Mouse (Mus musculus) gastrocnemius, postnatal 10 days (tissue): ENCODE measurements around the gene Bcl2l11. TPM values are rescaled to one million over a fixed set of nuclear protein-coding genes. Genes with fewer than 3 reads are reported as not detected.
A peak's percentile ranks its signal among the peaks of the same experiment; 100 is the strongest.

ENCODE experiments used
- DNase-seq: peaks from one replicate; pipeline ENCODE4 v3.0.0; 2021; ENCODE audit warnings: mixed read lengths
- total RNA-seq, 2 experiments: library from RNA; stranded (reverse); gene quantifications; 2 replicates each; pipeline ENCODE4 v1.2.3; 2021

Bcl2l11 gene
- total RNA-seq, 2 experiments from 2014 or later, result 11.5 to 16.7 TPM

DNA sequence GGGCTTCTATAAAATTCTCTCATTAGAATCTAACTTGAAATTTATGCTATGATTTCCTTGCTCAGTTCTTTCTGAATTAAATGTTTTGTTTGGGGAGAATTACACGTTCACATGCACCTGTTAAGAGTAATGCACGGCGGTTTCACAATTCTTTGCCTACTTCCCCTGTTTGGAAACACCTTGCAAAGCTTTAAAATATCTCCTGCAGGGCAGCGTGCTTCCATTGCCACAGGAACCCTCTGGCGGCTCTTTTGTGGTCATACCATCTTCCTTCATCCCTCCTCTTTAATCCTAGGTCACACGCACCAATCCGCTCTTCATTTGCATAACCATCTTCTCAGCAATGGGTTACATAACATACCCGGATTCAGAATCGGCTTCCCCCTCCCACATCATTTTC, 14.3 kb upstream of the Bcl2l11 start:
- no peak for DNase-seq

DNA sequence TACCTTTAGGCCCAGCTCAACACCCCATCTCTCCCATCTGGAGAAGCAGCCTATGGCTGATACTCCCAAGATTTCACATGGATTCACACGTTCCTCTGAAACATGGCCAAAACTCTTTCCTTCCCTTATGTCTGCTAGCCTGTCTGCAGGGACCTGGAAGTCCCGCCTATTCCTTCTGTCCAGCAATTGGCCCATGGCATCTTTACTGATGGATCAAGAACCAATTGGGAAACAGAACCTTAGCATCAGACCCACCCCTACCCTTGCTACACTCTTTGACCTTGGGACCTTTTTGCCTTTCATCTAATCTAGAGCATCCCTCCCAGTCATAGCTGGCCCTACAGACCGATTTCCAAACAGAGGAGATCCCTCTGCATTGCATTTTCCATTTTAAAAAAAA, 11.2 kb upstream of the Bcl2l11 start:
- DNase-seq, result no peak

DNA sequence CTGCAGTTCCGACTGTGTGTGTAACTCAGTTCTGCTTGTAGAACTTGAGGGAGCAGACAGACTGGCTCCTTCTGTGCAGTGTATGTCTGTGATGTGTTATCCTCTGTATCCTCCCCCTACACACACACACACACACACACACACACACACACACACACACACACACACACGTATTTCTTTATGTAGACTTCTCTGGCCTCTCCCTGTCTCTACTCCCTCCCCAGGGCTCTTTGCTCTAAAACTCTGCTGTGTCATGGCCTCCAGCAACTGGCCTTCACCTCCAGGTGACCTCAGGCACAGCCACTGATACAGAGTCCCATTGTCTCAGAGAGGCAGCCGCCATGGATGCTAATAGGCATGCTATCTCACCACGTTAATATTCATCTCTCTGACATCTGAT, 10.3 kb upstream of the Bcl2l11 start:
- DNase-seq, result no peak

DNA sequence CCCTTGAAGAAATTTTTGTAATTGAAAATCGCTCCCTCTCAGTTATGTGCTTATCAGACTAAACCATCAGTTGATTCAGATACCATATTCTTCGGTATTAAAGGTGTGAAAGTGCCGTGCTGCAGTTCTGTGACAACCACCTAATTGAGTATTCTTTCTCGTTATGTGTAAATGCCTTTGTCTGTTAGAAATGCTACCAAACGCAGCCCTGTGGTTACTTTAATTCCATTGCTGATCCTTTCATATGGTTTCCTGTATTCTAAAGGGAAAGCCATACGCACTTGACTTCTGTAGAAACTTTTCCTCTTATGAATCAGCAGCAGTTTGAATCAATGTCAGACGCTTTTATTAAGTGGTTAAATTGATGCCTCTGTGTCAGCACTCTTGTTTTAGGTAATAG, 8.2 kb upstream of the Bcl2l11 start:
- no peak for DNase-seq

DNA sequence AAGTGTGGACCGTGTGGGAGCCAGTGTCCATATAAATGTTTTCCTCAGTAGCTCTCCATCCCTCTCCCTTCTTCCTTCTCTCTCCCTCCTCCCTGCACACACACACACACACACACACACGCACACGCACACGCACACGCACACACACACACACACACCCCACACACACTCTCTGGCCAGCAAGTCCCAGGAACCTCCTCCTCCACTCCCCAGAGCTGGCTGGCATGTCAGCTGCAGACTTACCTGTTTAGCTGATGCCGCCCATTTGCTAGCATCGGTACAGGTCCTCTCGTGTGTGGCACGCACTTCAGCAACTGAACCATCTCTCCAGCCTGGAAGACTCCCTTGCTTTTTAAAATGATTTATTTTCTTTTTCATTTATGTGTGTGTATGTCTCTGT, 6.9 kb upstream of the Bcl2l11 start:
- DNase-seq, result no peak

DNA sequence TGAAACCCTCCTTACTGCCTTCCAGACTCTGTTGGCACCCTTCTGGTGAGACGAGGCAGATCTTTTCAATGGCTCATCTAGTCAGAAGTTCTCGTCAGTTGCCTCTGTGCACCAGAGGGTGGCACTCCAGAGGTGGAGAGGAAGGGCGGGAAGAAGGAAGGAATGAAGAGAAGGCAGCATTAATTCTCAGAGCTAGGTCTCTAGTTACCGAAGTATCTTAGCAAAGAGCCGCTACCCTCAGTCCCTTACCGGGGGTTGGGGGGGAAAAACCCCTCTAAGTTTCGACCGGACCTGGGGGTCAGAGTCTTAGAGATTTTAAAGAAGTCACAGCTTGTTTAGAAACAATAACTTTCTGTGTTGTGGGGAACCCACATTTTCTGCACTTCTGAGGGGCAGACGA, 3.3 kb upstream of the Bcl2l11 start:
- peak; percentile 58 for DNase-seq

DNA sequence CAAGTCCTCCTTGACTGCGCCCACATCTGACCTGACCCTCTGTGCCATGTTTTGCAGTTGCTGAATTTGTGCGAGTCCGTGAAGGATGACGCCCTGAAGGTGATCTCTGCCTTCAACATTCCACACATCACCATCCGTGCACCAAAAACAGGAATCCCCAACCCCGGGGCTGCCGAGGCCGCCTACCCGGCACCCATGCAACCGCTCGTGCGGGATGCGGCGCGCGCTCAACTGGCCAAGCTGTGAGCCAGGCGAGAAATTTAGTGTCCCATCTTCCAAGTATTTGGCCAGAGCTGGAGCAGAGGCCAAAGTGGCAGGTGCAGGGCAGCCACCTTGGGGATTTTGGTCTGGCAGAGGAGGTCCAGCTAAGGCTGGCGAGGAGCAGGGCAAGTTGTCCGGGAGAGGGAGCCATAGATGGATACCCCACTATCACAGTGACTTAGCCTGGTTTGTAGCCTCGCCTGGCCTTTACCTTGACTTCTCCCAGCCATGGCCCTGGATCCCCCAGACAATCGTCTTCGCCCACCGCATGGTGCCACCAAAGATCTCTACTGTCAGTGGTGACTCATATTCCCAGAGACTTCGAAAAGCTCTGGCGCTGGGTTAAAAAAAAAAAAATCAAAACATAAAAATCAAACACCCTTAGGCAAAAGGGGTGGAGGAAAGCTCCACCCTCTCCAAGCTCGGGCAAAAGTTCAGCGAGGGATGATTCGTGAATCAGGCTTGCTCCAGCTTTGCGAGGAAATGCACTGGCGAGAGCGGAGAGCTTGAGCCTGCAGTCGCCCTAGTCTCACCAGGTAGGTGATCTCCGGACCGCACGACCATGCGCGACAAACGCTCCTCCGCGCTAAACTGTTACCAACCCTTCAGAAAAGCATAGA, 2.7 kb upstream of the Bcl2l11 start:
- DNase-seq, result peak; percentile 31

DNA sequence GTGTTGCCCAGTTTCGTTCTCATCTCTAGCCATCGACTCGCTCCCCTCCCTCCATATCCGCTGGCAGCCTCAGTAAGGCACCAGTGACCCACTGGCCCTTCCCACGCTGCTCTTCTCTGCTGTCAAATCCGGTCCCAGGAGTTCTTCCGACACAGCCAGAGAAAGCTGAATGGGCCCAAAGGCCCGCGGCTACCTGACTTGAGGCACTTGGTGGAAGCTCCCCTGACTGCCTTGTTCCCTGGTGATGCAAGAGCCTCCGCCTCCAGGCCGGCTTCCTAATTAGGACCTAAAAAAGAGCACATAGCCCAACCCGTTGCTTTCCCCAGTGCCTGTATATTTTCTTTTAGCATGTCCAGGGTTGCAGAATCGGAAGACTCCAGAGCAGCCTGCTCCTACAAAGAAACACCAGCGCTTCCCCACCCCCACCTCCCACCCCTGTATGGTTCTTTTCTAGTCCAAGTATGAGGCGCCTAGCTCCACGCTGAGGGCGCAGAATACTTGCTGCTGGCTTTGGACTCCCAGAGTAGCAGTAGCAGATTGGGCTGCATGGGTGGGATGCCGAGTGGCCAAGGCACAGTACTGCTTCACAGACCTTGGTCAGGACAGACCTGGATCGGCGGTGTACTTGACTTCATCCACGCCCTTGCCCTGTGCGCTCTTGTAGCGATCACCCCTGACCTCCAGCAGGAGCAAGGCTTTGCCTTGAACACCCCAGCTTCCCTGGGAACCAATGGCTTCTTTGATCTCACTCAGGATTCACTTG, 1.7 kb upstream of the Bcl2l11 start:
- DNase-seq, result no peak

DNA sequence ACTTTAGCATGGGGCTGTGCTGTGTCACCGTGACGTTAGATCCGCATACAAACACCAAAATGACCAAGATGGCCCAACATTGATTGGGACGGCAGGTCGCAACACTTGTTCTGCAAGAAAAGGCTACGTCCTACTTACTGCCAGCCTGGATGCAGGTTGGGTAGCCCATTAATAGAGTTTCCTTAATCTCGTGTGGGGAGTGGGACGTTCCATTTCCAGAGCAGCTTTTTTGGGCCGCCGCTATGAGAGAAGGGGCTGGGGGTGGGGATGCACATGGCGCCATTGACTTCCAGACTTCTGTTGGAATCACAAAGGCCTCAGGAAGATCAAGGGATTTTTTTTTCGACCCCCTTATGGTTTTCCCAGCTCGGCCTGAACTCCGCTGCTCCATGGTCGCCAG, 1.1 kb upstream of the Bcl2l11 start:
- no peak for DNase-seq

DNA sequence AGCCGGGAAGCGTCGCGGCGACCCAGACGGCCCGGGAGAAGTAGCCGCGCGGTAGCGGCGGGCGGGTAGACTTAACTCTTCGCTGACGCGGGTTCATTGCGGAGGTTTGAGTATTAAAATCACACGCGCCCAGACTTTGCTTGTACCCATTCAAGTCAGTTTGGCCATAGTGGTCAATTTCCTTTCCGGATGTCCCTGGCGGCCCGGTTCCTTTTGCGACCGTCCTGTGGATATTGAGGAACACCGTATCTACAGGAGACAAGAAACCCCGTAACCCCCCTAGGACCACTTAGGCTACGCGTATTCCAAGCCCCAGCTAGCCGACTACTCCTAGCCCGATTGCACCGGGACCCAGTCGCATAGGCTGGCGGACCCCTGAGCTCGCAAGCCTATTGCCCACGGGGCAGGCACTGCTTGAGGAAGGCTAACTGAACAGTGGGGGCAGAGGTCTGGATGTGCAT, 783 bp downstream of the Bcl2l11 start:
- peak; percentile 34 for DNase-seq

DNA sequence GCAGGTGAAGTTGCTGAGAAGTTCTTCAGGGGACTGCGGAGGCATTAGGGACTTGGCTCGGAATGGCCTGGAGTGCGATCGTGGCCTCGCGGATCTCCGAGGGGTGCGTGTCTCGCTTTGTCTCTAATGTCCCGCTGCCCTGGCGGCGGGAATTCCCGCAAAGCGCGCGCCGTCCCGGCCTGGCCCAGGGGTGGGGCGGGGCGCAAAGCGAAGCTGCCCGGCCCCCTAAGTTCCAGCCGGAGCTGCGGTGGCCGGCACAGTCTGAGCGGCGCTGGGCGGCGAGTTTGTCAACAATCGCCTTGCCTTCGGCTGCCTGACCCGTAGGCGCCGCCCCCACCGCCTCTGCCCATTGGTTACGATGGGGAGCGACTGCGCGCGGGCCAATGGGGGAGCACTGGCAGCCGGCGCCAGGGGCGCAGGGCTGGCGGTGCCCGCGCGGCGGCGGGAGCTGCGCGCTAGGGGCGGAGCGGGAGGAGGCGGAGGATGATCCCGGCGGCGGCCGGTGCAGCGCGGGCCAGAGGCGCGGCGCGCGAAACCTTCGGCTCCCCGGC, 1.4 kb downstream of the Bcl2l11 start:
- peak; percentile 93 for DNase-seq

DNA sequence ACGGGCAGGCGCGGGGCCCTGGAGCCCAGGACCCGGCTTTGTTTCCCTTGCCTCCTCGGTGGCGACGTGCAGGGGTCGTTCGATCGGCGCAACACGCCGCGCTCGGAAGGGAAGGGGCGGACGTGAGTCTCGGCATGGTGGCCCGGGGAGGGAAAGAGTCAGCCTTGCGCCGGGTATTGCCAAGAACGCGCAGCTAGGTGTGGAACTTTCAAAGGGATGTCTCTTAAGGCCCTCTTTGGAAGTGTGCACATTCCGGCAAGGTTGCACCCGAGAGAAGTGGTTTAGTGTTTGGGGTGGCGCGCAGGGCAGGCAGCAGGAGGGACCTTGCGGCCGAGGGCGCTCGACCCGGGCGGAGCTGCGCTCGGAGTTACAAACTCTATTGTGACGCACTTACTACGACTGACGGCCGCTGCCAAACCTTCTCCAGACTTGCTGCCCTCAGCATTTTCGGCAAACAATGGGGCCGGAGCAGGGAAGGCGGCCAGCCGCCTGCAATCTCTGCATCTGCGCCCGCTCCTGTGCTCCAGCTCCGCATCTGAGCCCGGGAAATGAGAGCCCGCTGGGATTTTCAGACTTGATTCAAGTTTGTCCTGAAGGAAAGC, 2.0 kb downstream of the Bcl2l11 start:
- peak; percentile 74 for DNase-seq

DNA sequence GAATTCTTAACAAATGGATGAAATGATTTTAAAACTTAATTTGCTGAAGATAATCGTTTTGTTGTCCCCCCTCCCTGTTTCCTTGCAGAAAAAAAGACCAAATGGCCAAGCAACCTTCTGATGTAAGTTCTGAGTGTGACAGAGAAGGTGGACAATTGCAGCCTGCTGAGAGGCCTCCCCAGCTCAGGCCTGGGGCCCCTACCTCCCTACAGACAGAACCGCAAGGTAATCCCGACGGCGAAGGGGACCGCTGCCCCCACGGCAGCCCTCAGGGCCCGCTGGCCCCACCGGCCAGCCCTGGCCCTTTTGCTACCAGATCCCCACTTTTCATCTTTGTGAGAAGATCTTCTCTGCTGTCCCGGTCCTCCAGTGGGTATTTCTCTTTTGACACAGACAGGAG, 2.7 kb downstream of the Bcl2l11 start:
- DNase-seq, result no peak

DNA sequence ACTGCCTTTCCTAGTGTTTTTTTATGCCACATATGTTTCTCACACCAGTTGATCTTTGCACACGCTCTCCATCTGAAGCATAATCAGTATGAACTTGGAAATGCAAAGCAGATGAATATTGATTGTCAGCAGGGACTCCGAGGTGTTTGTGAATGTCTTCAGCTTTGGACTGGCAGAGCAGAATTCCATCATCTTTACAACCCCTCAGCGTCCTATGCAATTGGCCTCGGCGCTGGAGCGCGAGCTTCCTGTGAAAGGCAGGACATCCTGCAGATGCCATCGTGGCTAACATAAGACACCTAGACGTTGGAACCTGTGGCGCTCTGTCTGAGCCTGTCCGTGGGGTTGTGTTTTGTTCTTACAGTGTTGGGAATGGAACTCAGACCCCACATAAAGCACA, 5.7 kb downstream of the Bcl2l11 start:
- no peak for DNase-seq

DNA sequence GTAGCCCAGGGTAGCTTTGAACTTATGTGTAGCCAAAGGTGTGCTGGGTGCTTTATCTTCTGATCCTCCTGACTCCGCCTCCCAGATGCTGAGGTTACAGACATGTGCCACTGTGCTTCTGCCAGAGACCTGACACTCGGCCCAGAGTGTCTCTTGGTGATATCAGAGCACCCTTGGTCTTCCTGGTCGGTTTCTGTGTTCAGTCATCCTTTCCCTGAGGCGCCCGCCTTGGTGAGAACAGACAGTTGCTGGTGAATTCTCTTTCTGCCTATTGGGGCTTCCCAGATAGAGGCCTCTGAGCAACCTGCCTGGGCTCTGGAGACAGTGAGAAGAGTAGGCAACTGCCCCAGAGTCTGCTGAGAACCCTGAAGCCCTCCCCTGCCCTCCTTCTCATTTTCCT, 6.8 kb downstream of the Bcl2l11 start:
- no peak for DNase-seq

DNA sequence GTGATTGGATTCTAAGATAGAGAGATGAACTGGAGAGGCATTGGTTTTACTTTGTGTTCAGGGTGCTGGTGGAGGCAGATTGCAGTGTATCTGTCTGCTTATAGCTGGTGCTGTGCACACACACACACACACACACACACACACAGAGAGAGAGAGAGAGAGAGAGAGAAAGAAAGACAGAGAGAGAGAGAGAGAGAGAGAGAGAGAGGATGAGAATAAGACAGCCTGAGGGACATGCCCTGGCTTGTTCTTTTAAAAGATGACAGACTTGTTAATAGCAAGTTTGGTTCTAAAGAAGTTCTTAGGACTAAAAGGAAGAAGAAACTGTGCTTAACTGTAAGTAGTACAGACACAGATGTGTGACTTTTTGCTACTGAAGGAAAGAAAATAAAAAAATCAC, 8.0 kb downstream of the Bcl2l11 start:
- no peak for DNase-seq

DNA sequence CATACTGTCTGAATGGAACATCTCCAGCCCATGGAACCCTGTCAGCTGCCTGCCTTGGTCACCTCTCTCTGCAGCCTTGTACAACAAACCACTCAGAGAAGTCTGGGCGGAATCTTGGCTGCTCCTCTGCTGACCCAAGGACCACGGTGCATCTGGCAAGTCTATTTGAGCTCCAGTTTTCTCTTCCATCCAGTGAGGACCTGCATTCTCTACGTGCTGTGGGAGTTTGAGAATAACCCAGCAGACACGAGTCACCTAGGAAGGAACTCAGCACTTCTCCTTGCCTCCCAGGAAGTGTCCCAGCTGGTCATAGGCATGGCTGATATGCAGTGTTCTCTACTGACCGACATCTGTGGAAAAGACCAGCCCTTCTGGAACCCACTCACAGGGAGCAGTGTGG, 8.6 kb downstream of the Bcl2l11 start:
- no peak for DNase-seq

DNA sequence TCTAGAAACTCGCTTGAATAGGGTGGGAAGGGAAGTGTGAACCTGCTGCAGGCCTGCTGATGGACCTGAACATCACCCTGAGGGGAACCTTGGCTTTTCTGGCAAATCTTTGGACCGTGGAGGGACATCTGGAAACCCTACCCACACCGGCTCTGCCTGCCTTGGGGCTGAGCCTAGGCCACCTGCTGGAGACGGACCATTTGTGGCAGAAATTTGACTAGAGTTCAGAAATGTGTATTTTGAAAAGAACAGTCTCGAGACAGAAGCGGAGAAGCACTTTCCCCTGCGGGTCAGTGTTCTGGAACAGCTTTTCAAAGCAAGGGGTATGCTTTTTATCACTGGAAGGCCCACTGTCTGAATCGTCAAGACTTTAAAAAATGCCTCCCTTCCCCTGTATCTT, 9.1 kb downstream of the Bcl2l11 start:
- no peak for DNase-seq

DNA sequence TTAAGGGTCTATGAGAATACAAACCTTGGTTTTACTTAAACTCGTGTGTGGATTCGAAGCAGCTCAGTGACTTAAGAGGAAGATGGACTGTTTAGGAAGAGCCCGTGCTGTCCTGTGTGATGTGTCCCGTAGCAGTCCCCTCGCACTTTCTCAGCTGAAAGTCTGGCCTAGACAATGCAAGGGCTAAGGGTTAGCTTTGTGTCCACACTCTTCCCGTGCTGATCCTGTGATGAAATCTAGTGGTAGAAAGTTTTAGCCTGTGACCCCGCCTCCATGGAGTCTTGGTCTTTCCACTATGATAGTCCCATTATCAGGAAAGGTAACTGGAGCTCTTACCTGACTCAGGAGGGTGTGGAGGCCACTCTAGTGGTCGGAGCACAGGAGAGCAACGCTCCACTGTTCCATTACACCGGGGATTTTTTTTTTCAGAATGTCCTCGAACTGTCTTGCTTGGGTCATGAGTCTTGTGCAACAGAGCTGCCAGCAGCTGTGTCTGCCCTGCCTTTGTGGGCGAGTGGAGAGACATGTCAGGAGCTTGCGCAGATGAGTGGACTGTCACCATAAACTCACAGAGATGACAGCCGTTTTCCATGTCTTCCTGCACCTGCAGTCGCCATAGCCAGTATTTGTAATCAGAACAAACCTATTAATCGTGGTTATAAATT, 11.1 kb downstream of the Bcl2l11 start:
- DNase-seq, result no peak

DNA sequence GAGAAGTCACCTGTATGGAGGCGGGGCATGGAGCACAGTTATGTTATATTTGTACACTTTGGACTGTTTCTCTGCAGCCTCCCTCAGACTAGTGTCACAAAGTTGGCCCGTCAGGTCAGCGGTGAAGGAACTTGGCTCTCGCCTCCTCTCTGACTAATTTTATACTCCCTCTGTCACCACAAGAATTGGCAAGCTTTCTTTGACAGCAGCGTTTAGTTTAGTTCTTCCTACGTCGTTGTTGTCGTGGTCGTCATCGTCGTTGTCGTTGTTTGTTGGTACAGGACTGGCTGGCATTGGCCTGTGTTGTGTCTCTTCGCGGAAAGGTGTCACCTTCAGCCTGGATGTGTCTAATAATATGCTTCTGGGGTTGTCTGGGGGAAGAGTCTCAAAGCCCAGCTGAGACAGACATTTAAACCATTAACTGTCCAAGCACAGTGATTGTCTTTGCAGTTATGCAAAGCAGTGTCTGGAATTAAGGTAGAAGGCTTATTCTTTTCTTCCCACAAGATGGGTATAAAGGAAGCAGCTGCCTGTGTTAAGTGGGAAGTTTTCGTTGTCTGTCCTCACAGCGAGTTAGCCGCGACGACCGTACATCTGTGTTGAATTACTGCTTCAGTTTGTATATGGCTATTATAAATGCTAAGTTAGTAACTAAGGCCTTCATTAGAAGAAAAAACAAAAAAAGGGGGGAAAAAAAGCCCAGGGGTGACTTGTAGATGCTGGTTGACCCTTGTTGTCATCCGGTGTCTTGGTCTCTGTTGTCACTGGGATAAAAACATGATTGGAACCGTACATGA, 11.8 kb downstream of the Bcl2l11 start:
- DNase-seq, result no peak

DNA sequence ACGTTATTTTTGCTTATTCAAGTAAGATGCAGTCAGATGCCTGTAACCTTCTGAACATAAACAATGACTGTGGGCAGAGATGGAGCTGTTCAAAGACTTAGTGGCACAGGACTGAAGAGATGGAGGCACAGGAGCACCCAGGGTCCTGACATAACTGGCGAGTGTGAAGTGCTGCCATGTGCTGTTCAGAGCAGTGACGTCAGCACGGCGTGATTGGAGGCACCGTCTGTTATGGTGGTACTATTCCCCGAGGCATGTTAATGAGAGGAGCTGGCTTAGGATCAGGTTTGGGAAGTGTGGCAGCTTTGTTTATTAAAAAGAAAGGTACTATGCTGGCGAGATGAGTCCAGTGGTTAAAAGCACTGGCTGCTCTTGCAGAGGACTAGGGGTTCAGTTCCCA, 13.1 kb downstream of the Bcl2l11 start:
- DNase-seq, result no peak
